Mouse (Mus musculus) liver, adult 2 months (tissue): ENCODE data around the gene Tmprss11e. TPM values are rescaled to one million over a fixed set of nuclear protein-coding genes. Genes with fewer than 3 reads are reported as not detected.

Experiments
- DNase-seq: peaks from one replicate; pipeline ENCODE4 v3.0.0-alpha.2; 2011; ENCODE audit warnings: low read depth, low spot score; ENCODE audit errors: extremely low read depth
- H3K27ac ChIP-seq: fragments of 200-500 bp; replicated peaks from 2 replicates; pipeline ENCODE4 v1.5.1; 2012; ENCODE audit warnings: low read depth, mild to moderate bottlenecking, control low read depth, inconsistent platforms, low read length; ENCODE audit not compliant: insufficient read depth
- H3K27me3 ChIP-seq: fragments of 200-500 bp; 2 replicates; pipeline ENCODE4 v1.6.1; 2012; ENCODE audit warnings: mild to moderate bottlenecking, moderate library complexity, low read length, inconsistent platforms; ENCODE audit not compliant: control insufficient read depth, insufficient read depth
- H3K36me3 ChIP-seq: fragments of 200-500 bp; 2 replicates; pipeline ENCODE4 v1.6.1; 2012; ENCODE audit warnings: low read length, inconsistent platforms; ENCODE audit not compliant: control insufficient read depth, insufficient read depth
- H3K4me1 ChIP-seq: fragments of 200-500 bp; 2 replicates; pipeline ENCODE4 v1.6.1; 2011; ENCODE audit warnings: low read length; ENCODE audit not compliant: control insufficient read depth, insufficient read depth
- H3K4me3 ChIP-seq: fragments of 200-500 bp; 2 replicates; pipeline ENCODE4 v1.5.1; 2011; ENCODE audit warnings: low read depth, mild to moderate bottlenecking, control low read depth, low read length, moderate library complexity; ENCODE audit not compliant: insufficient read depth
- H3K79me2 ChIP-seq: fragments of 200-500 bp; 2 replicates; pipeline ENCODE4 v1.6.1; 2012; ENCODE audit warnings: inconsistent platforms, mild to moderate bottlenecking, low read length, moderate library complexity; ENCODE audit not compliant: control insufficient read depth, insufficient read depth
- H3K9ac ChIP-seq: fragments of 200-500 bp; 2 replicates; pipeline ENCODE4 v1.6.1; 2012; ENCODE audit warnings: low read depth, mild to moderate bottlenecking, control low read depth, inconsistent platforms, low read length
- CTCF ChIP-seq: fragments of 200-500 bp; IDR thresholded peaks from 2 replicates; pipeline ENCODE4 v1.5.1; 2011; ENCODE audit warnings: low read depth, low read length, control low read depth
- POLR2A ChIP-seq: fragments of 200-500 bp; IDR thresholded peaks from 2 replicates; pipeline ENCODE4 v1.6.1; 2011; ENCODE audit warnings: low read length, control low read depth; ENCODE audit not compliant: insufficient read depth; ENCODE audit errors: extremely low read depth
- WGBS: fragments of 180-500 bp; shearing (Covaris S2); methylation state at CpG from one replicate; pipeline ENCODE4 v1.1.7; 2018; 5-methylcytosine and 5-hydroxymethylcytosine counted together
- polyA plus RNA-seq: library from polyadenylated mRNA; depleted of rRNA; stranded (reverse); fragments of >200 nt; gene quantifications from 2 replicates; pipeline ENCODE4 v1.2.3, GENCODE M21; 2012; rRNA removed
- total RNA-seq: library from RNA; depleted of rRNA; stranded (reverse); fragments of >200 nt; gene quantifications from 2 replicates; pipeline ENCODE4 v1.2.3, GENCODE M21; 2014; rRNA removed

Gene Tmprss11e
- total RNA-seq: 0.07 TPM in 1 of 2 replicates, not detected in the other
- polyA plus RNA-seq: not detected in 2 replicates

- no peaks in the 10 kb centered on the region for H3K4me1 ChIP-seq
- DNase-seq: no peak
- TF ChIP-seq CTCF (no peak), POLR2A (no peak)
- 89% methylated on average over 4 of the region's 4 CpGs for WGBS
- H3K36me3 ChIP-seq: no peaks in the 10 kb centered on the region
- no peaks in the 10 kb centered on the region for H3K79me2 ChIP-seq
- H3K4me3 ChIP-seq: no peak within 1 kb of the TSS
- no peak within 1 kb of the TSS for H3K27ac ChIP-seq
- H3K27me3 ChIP-seq: no peaks in the 10 kb centered on the region
- H3K9ac ChIP-seq: no peak within 1 kb of the TSS
These were observed at the start of gene Tmprss11e for GRCm38 (mm10) chr5:86745715-86746114. TSS of gene Tmprss11e (minus strand) at chr5:86745815.

GRCm38 (mm10) chr5:86792807-86793206 lies 47.2 kb upstream of the Tmprss11e start:
- Histone ChIP-seq H3K9ac (no peak overlapping the region), H3K4me1 (no peaks in the 10 kb centered on the region)
- 72% methylated on average over 8 of the region's 8 CpGs for WGBS

GRCm38 (mm10) chr5:86792249-86792648 lies 46.6 kb upstream of the Tmprss11e start:
- DNase-seq: no peak
- H3K9ac ChIP-seq: no peak overlapping the region
- no peaks in the 10 kb centered on the region for H3K27me3 ChIP-seq
- no peaks in the 10 kb centered on the region for H3K4me1 ChIP-seq
- H3K4me3 ChIP-seq: no peak overlapping the region
- no peaks in the 10 kb centered on the region for H3K79me2 ChIP-seq
- H3K27ac ChIP-seq: no peak overlapping the region
- 57% methylated on average over 4 of the region's 4 CpGs for WGBS
- TF ChIP-seq POLR2A: no peak
- no peak for TF ChIP-seq CTCF
- H3K36me3 ChIP-seq: no peaks in the 10 kb centered on the region

More at GRCm38 (mm10) chr5:86792807-86793206, 47.2 kb upstream of the Tmprss11e start:
- H3K27me3 ChIP-seq: no peaks in the 10 kb centered on the region
- TF ChIP-seq POLR2A: no peak
- TF ChIP-seq CTCF: no peak
- H3K4me3 ChIP-seq: no peak overlapping the region
- H3K27ac ChIP-seq: no peak overlapping the region
- H3K79me2 ChIP-seq: no peaks in the 10 kb centered on the region
- no peak for DNase-seq
- H3K36me3 ChIP-seq: no peaks in the 10 kb centered on the region

- no peak for DNase-seq
- Histone ChIP-seq H3K4me3 (no peak overlapping the region), H3K27ac (no peak overlapping the region), H3K4me1 (no peaks in the 10 kb centered on the region), H3K27me3 (no peaks in the 10 kb centered on the region), H3K36me3 (no peaks in the 10 kb centered on the region), H3K9ac (no peak overlapping the region), H3K79me2 (no peaks in the 10 kb centered on the region)
- 59% methylated on average over 2 of the region's 2 CpGs for WGBS
- TF ChIP-seq POLR2A (no peak), CTCF (no peak)
These were observed 44.3 kb upstream of the Tmprss11e start for GRCm38 (mm10) chr5:86789954-86790353.

- H3K4me1 ChIP-seq: no peaks in the 10 kb centered on the region
- no peak for DNase-seq
- no peak overlapping the region for H3K9ac ChIP-seq
- H3K36me3 ChIP-seq: no peaks in the 10 kb centered on the region
- H3K27ac ChIP-seq: no peak overlapping the region
- no peak for TF ChIP-seq CTCF
- no peak for TF ChIP-seq POLR2A
- no peak overlapping the region for H3K4me3 ChIP-seq
- no peaks in the 10 kb centered on the region for H3K79me2 ChIP-seq
- no peaks in the 10 kb centered on the region for H3K27me3 ChIP-seq
- 81% methylated on average over 1 of the region's 1 CpGs for WGBS
These were observed 41.2 kb upstream of the Tmprss11e start for GRCm38 (mm10) chr5:86786798-86787197.

GRCm38 (mm10) chr5:86784205-86784604 lies 38.6 kb upstream of the Tmprss11e start:
- 94% methylated on average over 1 of the region's 1 CpGs for WGBS
- Histone ChIP-seq H3K27ac (no peak overlapping the region), H3K79me2 (no peaks in the 10 kb centered on the region), H3K4me3 (no peak overlapping the region), H3K36me3 (no peaks in the 10 kb centered on the region), H3K27me3 (no peaks in the 10 kb centered on the region), H3K9ac (no peak overlapping the region), H3K4me1 (no peaks in the 10 kb centered on the region)
- no peak for TF ChIP-seq POLR2A
- no peak for TF ChIP-seq CTCF
- DNase-seq: no peak
